Mouse (Mus musculus): ENCODE data around the gene Ptpre. TPM values are rescaled to one million over a fixed set of nuclear protein-coding genes. Genes with fewer than 3 reads are reported as not detected.

Gene Ptpre
- polyA plus RNA-seq, 1 experiment, result 0.72 TPM

DNA sequence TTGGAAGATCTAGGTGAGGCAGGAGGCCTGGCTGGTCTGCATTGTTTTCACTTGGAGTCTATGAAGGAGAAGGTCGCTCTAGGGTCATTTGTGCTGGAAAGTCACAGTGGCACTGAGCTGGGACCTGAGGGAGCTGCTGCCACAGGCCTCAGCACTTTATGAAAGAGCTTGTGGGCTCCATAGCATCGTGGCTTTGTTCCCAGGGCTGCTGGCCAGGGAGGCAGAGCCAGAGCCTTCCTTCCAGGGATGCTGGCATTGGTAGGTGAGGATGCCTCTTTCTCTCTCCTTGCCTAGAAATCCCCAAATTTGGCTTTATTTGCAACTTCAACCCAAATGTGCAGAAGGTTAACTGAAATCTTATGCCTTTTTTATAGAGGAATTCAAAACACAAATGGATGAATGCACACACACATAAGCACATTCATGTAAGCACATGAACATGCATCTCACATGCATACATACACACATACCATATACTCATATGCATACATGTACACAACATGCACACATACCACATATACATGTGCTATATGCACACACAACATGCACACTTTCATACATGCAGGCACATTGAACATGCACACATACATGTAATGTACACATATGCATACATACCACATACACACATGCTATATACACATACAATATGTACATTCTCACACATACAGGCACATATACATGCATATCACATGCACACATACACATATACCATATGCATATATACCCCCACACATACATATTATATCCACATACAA lies 50.7 kb downstream of the Ptpre start:
- no peaks in the 10 kb centered on the region for H3K27me3 ChIP-seq (ENCODE audit: control insufficient read depth, insufficient read depth, low read length, poor library complexity, severe bottlenecking)
- TF ChIP-seq CTCF (IDR thresholded peaks at IDR 0.05; ENCODE audit: low read depth, low read length) (no peak), POLR2A (IDR thresholded peaks at IDR 0.05; ENCODE audit: insufficient read depth, low read length) (no peak)
- H3K4me1 ChIP-seq (ENCODE audit: control insufficient read depth, insufficient read depth, low read length), result no peaks in the 10 kb centered on the region
- H3K36me3 ChIP-seq (ENCODE audit: control insufficient read depth, insufficient read depth, low read length, poor library complexity, severe bottlenecking), result no peaks in the 10 kb centered on the region
- no peak overlapping the region for H3K9ac ChIP-seq (ENCODE audit: low read depth, poor library complexity, severe bottlenecking)
- H3K27ac ChIP-seq (ENCODE audit: insufficient read depth, low read length), result no peak overlapping the region
- H3K9me3 ChIP-seq (replicated peaks; ENCODE audit: control insufficient read depth, insufficient read depth, low read length, poor library complexity, severe bottlenecking), result no peaks in the 10 kb centered on the region
- no peak overlapping the region for H3K4me3 ChIP-seq (ENCODE audit: low read depth, low read length)

DNA sequence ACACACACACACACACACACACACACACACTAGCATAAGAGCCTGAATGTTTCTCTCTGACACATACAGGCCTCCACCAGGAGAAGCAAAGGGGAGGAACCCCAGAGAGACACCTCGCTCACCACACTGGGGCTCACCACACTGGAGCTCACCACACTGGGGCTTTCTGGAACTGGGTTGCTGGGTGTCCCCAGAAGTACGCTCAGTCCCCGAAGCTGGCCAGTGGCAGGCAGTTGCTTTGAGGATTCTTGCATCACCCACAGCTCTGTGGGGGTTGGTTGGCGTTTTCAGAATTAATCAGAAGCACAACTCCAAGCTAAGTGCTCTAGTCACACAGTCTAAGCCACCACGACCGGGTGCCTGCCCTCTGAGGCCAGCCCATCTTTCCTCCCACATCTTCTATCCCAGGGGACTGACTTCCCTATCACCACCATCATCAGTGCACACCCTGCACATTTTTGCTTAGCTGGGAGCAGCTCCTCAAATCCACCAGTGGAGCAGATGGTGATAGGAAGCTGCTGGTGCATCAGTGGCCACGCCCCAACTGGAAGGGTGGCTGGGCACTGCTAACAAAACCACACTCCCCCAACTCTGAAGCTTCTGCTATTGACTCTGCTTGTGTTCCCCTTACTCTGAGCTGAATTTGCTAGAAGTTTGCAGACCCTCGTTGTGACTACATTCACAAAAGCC lies 51.5 kb downstream of the Ptpre start:
- no peaks in the 10 kb centered on the region for H3K27me3 ChIP-seq (ENCODE audit: control insufficient read depth, insufficient read depth, low read length, poor library complexity, severe bottlenecking)
- H3K27ac ChIP-seq (ENCODE audit: insufficient read depth, low read length), result no peak overlapping the region
- no peak overlapping the region for H3K4me3 ChIP-seq (ENCODE audit: low read depth, low read length)

DNA sequence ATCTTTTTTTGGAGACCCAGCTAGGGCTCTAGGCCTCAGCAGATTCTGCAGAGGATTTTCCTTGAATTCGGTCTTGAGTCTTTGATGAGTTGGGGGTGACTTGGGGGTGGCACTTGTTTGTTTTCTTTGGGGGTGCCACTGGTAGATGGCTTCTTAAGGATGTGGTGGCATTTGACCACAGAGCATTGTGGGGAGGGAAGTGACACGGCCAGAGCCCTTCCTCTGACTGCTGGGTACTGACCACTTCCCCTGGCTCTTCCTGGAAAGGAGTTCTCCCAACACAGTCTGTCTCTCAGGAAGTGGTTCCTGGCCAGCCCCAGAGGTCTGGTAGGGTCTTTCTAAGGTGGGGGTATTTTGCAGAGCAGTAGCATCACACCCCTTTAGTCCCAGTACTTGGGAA lies 54.2 kb downstream of the Ptpre start:
- Histone ChIP-seq H3K36me3 (ENCODE audit: control insufficient read depth, insufficient read depth, low read length, poor library complexity, severe bottlenecking) (no peaks in the 10 kb centered on the region), H3K9me3 (replicated peaks; ENCODE audit: control insufficient read depth, insufficient read depth, low read length, poor library complexity, severe bottlenecking) (no peaks in the 10 kb centered on the region), H3K4me3 (ENCODE audit: low read depth, low read length) (no peak overlapping the region), H3K4me1 (ENCODE audit: control insufficient read depth, insufficient read depth, low read length) (no peaks in the 10 kb centered on the region), H3K27me3 (ENCODE audit: control insufficient read depth, insufficient read depth, low read length, poor library complexity, severe bottlenecking) (no peaks in the 10 kb centered on the region), H3K9ac (ENCODE audit: low read depth, poor library complexity, severe bottlenecking) (no peak overlapping the region), H3K27ac (ENCODE audit: insufficient read depth, low read length) (no peak overlapping the region)
- TF ChIP-seq EP300 (IDR thresholded peaks at IDR 0.05; ENCODE audit: insufficient read depth, low read depth, low read length), result no peak
- TF ChIP-seq POLR2A (IDR thresholded peaks at IDR 0.05; ENCODE audit: insufficient read depth, low read length), result no peak
- TF ChIP-seq CTCF (IDR thresholded peaks at IDR 0.05; ENCODE audit: low read depth, low read length), result no peak

More for the DNA sequence above, 51.5 kb downstream of the Ptpre start:
- Histone ChIP-seq H3K4me1 (ENCODE audit: control insufficient read depth, insufficient read depth, low read length) (no peaks in the 10 kb centered on the region), H3K9me3 (replicated peaks; ENCODE audit: control insufficient read depth, insufficient read depth, low read length, poor library complexity, severe bottlenecking) (no peaks in the 10 kb centered on the region), H3K36me3 (ENCODE audit: control insufficient read depth, insufficient read depth, low read length, poor library complexity, severe bottlenecking) (no peaks in the 10 kb centered on the region), H3K9ac (ENCODE audit: low read depth, poor library complexity, severe bottlenecking) (no peak overlapping the region)
- TF ChIP-seq EP300 (IDR thresholded peaks at IDR 0.05; ENCODE audit: insufficient read depth, low read depth, low read length) (no peak), CTCF (IDR thresholded peaks at IDR 0.05; ENCODE audit: low read depth, low read length) (no peak), POLR2A (IDR thresholded peaks at IDR 0.05; ENCODE audit: insufficient read depth, low read length) (no peak)

DNA sequence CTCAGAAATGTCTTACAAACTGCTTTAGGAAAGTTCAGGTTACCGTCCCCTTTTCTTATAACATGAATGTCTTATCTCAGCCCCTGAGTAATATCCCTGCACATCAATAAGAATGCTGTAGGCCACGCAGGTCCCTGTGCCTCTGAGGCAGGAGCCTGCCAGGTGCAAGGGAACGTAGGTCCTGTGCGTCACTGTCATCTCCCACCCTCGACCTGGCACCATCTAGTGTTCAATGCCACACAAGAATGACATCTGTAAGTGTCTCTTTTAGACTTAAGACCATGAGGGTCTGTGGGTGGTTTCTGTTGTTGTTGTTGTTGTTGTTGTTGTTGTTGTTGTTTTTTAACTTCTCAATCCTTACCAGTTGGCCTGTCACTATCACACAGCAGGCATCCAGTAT lies 56.0 kb downstream of the Ptpre start:
- H3K9me3 ChIP-seq (replicated peaks; ENCODE audit: control insufficient read depth, insufficient read depth, low read length, poor library complexity, severe bottlenecking), result no peaks in the 10 kb centered on the region
- TF ChIP-seq POLR2A (IDR thresholded peaks at IDR 0.05; ENCODE audit: insufficient read depth, low read length), result no peak
- no peak for TF ChIP-seq CTCF (IDR thresholded peaks at IDR 0.05; ENCODE audit: low read depth, low read length)
- TF ChIP-seq EP300 (IDR thresholded peaks at IDR 0.05; ENCODE audit: insufficient read depth, low read depth, low read length), result no peak
- no peak overlapping the region for H3K9ac ChIP-seq (ENCODE audit: low read depth, poor library complexity, severe bottlenecking)
- no peak overlapping the region for H3K27ac ChIP-seq (ENCODE audit: insufficient read depth, low read length)
- no peaks in the 10 kb centered on the region for H3K4me1 ChIP-seq (ENCODE audit: control insufficient read depth, insufficient read depth, low read length)
- no peaks in the 10 kb centered on the region for H3K36me3 ChIP-seq (ENCODE audit: control insufficient read depth, insufficient read depth, low read length, poor library complexity, severe bottlenecking)
- no peaks in the 10 kb centered on the region for H3K27me3 ChIP-seq (ENCODE audit: control insufficient read depth, insufficient read depth, low read length, poor library complexity, severe bottlenecking)
- no peak overlapping the region for H3K4me3 ChIP-seq (ENCODE audit: low read depth, low read length)

DNA sequence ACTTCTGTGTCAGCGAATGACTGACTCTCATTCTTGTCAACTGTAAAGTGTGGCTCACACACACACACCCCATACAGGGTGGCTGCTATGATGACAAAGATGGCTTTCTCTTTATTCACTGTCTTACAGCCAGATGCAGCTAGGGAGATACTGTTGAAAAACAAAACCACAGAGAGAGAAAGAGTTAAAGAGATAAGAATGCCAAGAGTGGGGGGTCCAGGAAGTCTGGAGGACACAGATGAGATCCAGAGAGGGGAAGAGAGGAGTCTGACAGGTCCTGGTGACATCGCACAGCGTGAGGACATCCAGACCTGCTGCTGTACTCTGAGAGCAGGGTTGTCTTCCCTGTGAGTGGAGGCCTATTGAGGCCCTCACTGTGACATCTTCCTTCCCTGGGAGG lies 56.5 kb downstream of the Ptpre start:
- H3K36me3 ChIP-seq (ENCODE audit: control insufficient read depth, insufficient read depth, low read length, poor library complexity, severe bottlenecking), result no peaks in the 10 kb centered on the region
- H3K4me1 ChIP-seq (ENCODE audit: control insufficient read depth, insufficient read depth, low read length), result no peaks in the 10 kb centered on the region
- TF ChIP-seq CTCF (IDR thresholded peaks at IDR 0.05; ENCODE audit: low read depth, low read length) (no peak), EP300 (IDR thresholded peaks at IDR 0.05; ENCODE audit: insufficient read depth, low read depth, low read length) (no peak), POLR2A (IDR thresholded peaks at IDR 0.05; ENCODE audit: insufficient read depth, low read length) (no peak)
- H3K9me3 ChIP-seq (replicated peaks; ENCODE audit: control insufficient read depth, insufficient read depth, low read length, poor library complexity, severe bottlenecking), result no peaks in the 10 kb centered on the region
- H3K9ac ChIP-seq (ENCODE audit: low read depth, poor library complexity, severe bottlenecking), result no peak overlapping the region
- H3K27ac ChIP-seq (ENCODE audit: insufficient read depth, low read length), result no peak overlapping the region
- H3K4me3 ChIP-seq (ENCODE audit: low read depth, low read length), result no peak overlapping the region
- H3K27me3 ChIP-seq (ENCODE audit: control insufficient read depth, insufficient read depth, low read length, poor library complexity, severe bottlenecking), result no peaks in the 10 kb centered on the region

DNA sequence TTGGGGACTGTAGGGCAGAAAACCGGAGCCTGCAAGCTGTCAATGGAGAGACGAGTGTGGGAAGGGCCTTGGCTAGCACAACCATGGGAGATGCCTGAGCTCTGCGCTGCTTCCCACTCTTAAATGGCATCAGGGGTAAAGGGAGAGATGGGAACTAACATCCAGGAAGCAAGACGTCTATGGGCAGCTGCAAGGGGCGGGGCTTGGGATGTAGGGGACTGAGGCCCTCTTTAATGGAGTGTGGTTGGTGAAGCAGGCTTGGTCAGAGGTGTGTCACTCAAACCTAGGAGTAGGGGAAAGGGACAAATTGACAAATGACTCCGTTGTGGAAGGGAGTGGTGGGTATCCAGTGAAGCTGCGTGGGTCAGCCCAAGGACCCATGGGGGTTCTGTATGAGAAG lies 57.4 kb downstream of the Ptpre start:
- no peaks in the 10 kb centered on the region for H3K9me3 ChIP-seq (replicated peaks; ENCODE audit: control insufficient read depth, insufficient read depth, low read length, poor library complexity, severe bottlenecking)

More for the DNA sequence above, 57.4 kb downstream of the Ptpre start:
- Histone ChIP-seq H3K27ac (ENCODE audit: insufficient read depth, low read length) (no peak overlapping the region), H3K36me3 (ENCODE audit: control insufficient read depth, insufficient read depth, low read length, poor library complexity, severe bottlenecking) (no peaks in the 10 kb centered on the region), H3K27me3 (ENCODE audit: control insufficient read depth, insufficient read depth, low read length, poor library complexity, severe bottlenecking) (no peaks in the 10 kb centered on the region), H3K4me1 (ENCODE audit: control insufficient read depth, insufficient read depth, low read length) (no peaks in the 10 kb centered on the region), H3K9ac (ENCODE audit: low read depth, poor library complexity, severe bottlenecking) (no peak overlapping the region), H3K4me3 (ENCODE audit: low read depth, low read length) (no peak overlapping the region)
- no peak for TF ChIP-seq CTCF (IDR thresholded peaks at IDR 0.05; ENCODE audit: low read depth, low read length)
- TF ChIP-seq EP300 (IDR thresholded peaks at IDR 0.05; ENCODE audit: insufficient read depth, low read depth, low read length), result no peak
- no peak for TF ChIP-seq POLR2A (IDR thresholded peaks at IDR 0.05; ENCODE audit: insufficient read depth, low read length)

Data from ES-Bruce4 (cell line).